Mouse (Mus musculus): Measurements from ENCODE around the gene Zfp143. TPM values are rescaled to one million over a fixed set of nuclear protein-coding genes. Genes with fewer than 3 reads are reported as not detected.
"Not testable (repeated sequence)": the region's sequence is repeated elsewhere in the genome, so short reads cannot be mapped to it uniquely, and the experiment has no call there.

Gene Zfp143
- polyA plus RNA-seq, 1 experiment from 2014 or later, result 17.2 TPM

- no peak overlapping the region for H3K4me3 ChIP-seq (ENCODE audit: inconsistent target)
- H3K36me3 ChIP-seq (ENCODE audit: inconsistent target), result no peaks in the 10 kb centered on the region
- H3K27ac ChIP-seq, result peak overlapping the region; percentile 83
- H3K79me2 ChIP-seq (ENCODE audit: inconsistent target), result no peaks in the 10 kb centered on the region
- 10% methylated on average over 11 of the region's 11 CpGs for WGBS (ENCODE audit: missing documents)
These were observed 48.1 kb downstream of the Zfp143 start for GRCm38 (mm10) chr7:110108967-110109610.

GRCm38 (mm10) chr7:110110061-110110656 lies 49.1 kb downstream of the Zfp143 start:
- Histone ChIP-seq H3K4me3 (ENCODE audit: inconsistent target) (no peak overlapping the region), H3K27ac (peak overlapping the region; percentile 83), H3K79me2 (ENCODE audit: inconsistent target) (no peaks in the 10 kb centered on the region), H3K36me3 (ENCODE audit: inconsistent target) (no peaks in the 10 kb centered on the region)
- 35% methylated on average over 4 of the region's 4 CpGs for WGBS (ENCODE audit: missing documents)

DNA sequence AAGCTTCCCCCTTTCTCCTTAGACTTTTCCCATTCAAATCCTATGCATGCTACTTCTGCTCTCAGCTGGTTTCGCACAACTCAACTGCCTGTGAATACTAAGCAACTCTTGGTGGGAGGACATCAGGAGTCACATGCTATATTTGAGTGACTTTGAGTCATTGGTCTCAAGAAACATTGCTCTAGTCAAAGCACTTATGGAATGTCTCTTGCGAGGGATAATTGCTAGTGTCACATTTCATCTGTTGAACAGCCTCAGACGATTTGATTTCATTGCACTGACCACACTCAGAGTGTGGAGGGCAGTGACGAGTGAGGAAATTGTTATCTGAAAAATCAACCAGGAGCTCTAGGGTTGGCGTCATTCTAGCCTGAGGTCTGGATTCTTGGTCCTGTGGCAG lies 53.7 kb downstream of the Zfp143 start:
- no peaks in the 10 kb centered on the region for H3K79me2 ChIP-seq (ENCODE audit: inconsistent target)
- WGBS (ENCODE audit: missing documents), result 49% methylated on average over 5 of the region's 5 CpGs
- no peak overlapping the region for H3K4me3 ChIP-seq (ENCODE audit: inconsistent target)
- H3K27ac ChIP-seq, result peak overlapping the region; percentile 86
- no peaks in the 10 kb centered on the region for H3K36me3 ChIP-seq (ENCODE audit: inconsistent target)

DNA sequence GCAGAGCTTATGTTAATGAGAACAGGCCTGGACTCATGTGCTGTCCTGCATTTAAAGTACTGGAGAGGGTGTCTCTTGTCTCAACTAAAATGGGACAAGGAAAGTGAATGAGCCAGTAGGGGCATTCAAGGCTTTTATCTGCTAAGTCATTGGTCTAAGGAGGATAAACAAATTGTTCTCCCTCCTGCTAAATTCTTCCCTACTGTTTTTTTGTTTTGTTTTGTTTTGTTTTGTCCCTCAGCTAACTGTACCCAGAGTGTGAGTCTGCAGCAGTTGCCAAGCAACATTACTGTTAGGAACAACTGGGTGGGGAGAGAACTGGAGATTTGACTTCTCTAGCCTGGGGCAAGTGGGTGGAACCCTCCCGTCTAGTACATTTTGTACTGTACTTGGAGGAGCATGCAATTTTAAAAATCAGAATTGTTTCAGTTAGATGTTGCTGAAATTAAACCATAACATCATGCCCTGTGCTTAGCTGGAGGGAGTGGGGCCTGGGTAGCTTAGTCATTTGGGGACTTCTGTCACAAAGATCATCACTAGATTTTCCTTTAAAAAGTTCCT lies 55.8 kb downstream of the Zfp143 start:
- Histone ChIP-seq H3K4me3 (ENCODE audit: inconsistent target) (no peak overlapping the region), H3K27ac (no peak overlapping the region), H3K79me2 (ENCODE audit: inconsistent target) (no peaks in the 10 kb centered on the region), H3K36me3 (ENCODE audit: inconsistent target) (no peaks in the 10 kb centered on the region)
- 57% methylated on average over 1 of the region's 1 CpGs for WGBS (ENCODE audit: missing documents)

- 95% methylated on average over 2 of the region's 2 CpGs for WGBS (ENCODE audit: missing documents)
- Histone ChIP-seq H3K36me3 (ENCODE audit: inconsistent target) (no peaks in the 10 kb centered on the region), H3K79me2 (ENCODE audit: inconsistent target) (peaks cover 6% of the 10 kb centered on the region), H3K4me3 (ENCODE audit: inconsistent target) (no peak overlapping the region), H3K27ac (no peak overlapping the region)
These were observed 57.4 kb downstream of the Zfp143 start for GRCm38 (mm10) chr7:110118448-110118847.

DNA sequence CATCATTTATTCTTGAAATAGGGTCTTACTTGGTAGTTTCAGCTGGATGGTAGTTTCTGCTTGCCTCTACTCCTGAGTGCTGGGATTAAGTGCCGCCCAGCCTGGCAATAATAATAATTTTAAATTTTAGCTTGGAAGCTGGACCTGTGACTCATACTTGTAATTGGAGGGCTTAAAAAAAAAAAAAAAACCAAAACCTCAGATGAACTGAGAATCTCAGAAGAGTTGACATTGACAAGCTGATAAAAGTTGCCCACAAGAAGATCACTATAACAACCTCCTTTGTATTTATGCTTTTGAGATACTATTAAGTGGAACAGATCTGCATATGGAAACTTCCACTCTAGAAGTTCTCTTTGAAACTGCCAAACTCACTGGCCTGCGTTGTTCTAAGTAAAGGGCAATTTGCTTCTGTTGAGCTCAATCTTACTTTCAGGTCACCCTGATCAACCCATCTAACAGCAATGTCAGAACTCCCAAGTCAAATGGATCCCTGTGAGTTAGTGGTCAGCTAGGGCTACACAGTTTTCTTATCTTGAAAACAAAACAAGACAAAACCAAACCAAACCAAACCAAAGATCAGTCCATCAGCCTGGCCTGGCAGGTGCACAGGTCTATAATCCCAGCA lies 59.3 kb downstream of the Zfp143 start:
- Histone ChIP-seq H3K36me3 (ENCODE audit: inconsistent target) (no peaks in the 10 kb centered on the region), H3K79me2 (ENCODE audit: inconsistent target) (peaks cover 24% of the 10 kb centered on the region), H3K4me3 (ENCODE audit: inconsistent target) (peak overlapping the region; percentile 64; the same call in 1 of the 2 replicates), H3K27ac (peak overlapping the region; percentile 80)
- 83% methylated on average over 2 of the region's 2 CpGs for WGBS (ENCODE audit: missing documents)

- peak overlapping the region; percentile 80 for H3K27ac ChIP-seq
- H3K36me3 ChIP-seq (ENCODE audit: inconsistent target), result no peaks in the 10 kb centered on the region
- peaks cover 33% of the 10 kb centered on the region for H3K79me2 ChIP-seq (ENCODE audit: inconsistent target)
- under 1% methylated on average over 9 of the region's 9 CpGs for WGBS (ENCODE audit: missing documents)
- H3K4me3 ChIP-seq (ENCODE audit: inconsistent target), result peak overlapping the region; percentile 64
These were observed 60.1 kb downstream of the Zfp143 start for GRCm38 (mm10) chr7:110121162-110121515.

- H3K27ac ChIP-seq, result peak within 1 kb of the TSS; percentile 80
- peak within 1 kb of the TSS; percentile 87 for H3K4me3 ChIP-seq (ENCODE audit: inconsistent target)
- H3K79me2 ChIP-seq (ENCODE audit: inconsistent target), result peaks cover 39% of the 10 kb centered on the region
- no peaks in the 10 kb centered on the region for H3K36me3 ChIP-seq (ENCODE audit: inconsistent target)
- WGBS (ENCODE audit: missing documents), result under 1% methylated on average over 68 of the region's 81 CpGs
These were observed 60.7 kb downstream of the Zfp143 start, which contains the start of gene Wee1 for GRCm38 (mm10) chr7:110121516-110122288. TSS of gene Wee1 (plus strand) at chr7:110122046.

GRCm38 (mm10) chr7:110122289-110122564 lies 61.2 kb downstream of the Zfp143 start:
- under 1% methylated on average over 21 of the region's 27 CpGs for WGBS (ENCODE audit: missing documents)
- Histone ChIP-seq H3K79me2 (ENCODE audit: inconsistent target) (peaks cover 44% of the 10 kb centered on the region), H3K27ac (no peak overlapping the region), H3K36me3 (ENCODE audit: inconsistent target) (no peaks in the 10 kb centered on the region), H3K4me3 (ENCODE audit: inconsistent target) (peak overlapping the region; percentile 37)

GRCm38 (mm10) chr7:110122565-110123422 lies 61.8 kb downstream of the Zfp143 start:
- H3K79me2 ChIP-seq (ENCODE audit: inconsistent target), result peaks cover 50% of the 10 kb centered on the region
- H3K4me3 ChIP-seq (ENCODE audit: inconsistent target), result peak overlapping the region; percentile 87
- peak overlapping the region; percentile 59 for H3K27ac ChIP-seq
- under 1% methylated on average over 65 of the region's 74 CpGs for WGBS (ENCODE audit: missing documents)
- no peaks in the 10 kb centered on the region for H3K36me3 ChIP-seq (ENCODE audit: inconsistent target)

- no peaks in the 10 kb centered on the region for H3K36me3 ChIP-seq (ENCODE audit: inconsistent target)
- peak overlapping the region; percentile 87 for H3K4me3 ChIP-seq (ENCODE audit: inconsistent target)
- H3K27ac ChIP-seq, result peak overlapping the region; percentile 59
- 11% methylated on average over 12 of the region's 12 CpGs for WGBS (ENCODE audit: missing documents)
- H3K79me2 ChIP-seq (ENCODE audit: inconsistent target), result peaks cover 62% of the 10 kb centered on the region
These were observed 63.0 kb downstream of the Zfp143 start for GRCm38 (mm10) chr7:110123844-110124555.

GRCm38 (mm10) chr7:110128566-110128965 lies 67.5 kb downstream of the Zfp143 start:
- H3K27ac ChIP-seq, result no peak overlapping the region
- no peak overlapping the region for H3K4me3 ChIP-seq (ENCODE audit: inconsistent target)
- H3K79me2 ChIP-seq (ENCODE audit: inconsistent target), result peaks cover 69% of the 10 kb centered on the region
- no peaks in the 10 kb centered on the region for H3K36me3 ChIP-seq (ENCODE audit: inconsistent target)
- 90% methylated on average over 2 of the region's 2 CpGs for WGBS (ENCODE audit: missing documents)

DNA sequence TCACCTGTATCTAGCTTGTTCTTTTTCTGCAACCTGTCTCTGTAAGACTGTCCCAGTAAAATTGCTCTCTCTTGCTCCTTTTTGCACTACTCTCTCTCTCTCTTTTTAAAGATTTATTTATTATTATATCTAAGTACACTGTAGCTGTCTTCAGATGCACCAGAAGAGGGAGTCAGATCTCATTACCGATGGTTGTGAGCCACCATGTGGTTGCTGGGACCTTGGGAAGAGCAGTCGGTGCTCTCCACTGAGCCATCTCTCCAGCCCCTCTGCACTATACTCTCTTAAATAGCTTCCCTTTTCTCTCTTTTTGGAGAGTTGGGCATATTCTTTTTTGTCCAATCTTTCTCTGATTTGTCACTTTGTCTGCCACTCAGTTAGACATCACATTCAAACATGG lies 71.3 kb downstream of the Zfp143 start:
- WGBS (ENCODE audit: missing documents), result 58% methylated on average over 2 of the region's 2 CpGs
- peaks cover 32% of the 10 kb centered on the region for H3K79me2 ChIP-seq (ENCODE audit: inconsistent target)
- H3K36me3 ChIP-seq (ENCODE audit: inconsistent target); H3K4me3 ChIP-seq (ENCODE audit: inconsistent target); H3K27ac ChIP-seq: not testable (repeated sequence)
